Mouse (Mus musculus) cerebellum, postnatal 36 days (tissue): Measurements from ENCODE around the gene Hspb2.

ENCODE experiments used
- DNase-seq, 2 experiments: peaks; one replicate each; pipeline ENCODE4 v3.0.0; 2021 to 2022; ENCODE audit warnings: mixed read lengths in 2 of 2

Gene Hspb2

DNA sequence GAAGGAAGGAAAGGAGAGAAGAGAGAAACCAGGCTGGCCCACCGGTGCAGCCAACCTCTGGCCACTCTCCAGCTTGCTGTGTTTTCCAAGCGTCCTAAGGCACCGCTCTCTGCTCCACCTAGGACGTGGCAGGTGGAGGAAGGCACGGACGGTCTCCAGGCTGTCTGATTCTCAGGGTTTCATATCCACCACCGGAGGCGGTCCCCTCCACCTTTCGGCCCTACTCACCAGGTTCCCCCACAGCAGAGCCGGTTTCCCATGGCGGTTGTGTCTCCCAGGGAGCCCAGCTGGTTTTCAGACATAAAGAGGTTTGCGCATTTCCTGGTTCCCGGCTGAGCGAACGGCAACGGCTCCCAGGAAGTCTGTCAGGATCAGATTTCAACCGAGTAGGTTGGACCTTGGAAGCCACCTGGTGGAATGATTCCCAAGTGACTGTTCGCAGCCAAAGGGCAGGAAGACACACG, 5.9 kb downstream of the Hspb2 start, which contains the start of gene 2310030G06Rik:
Gene 2310030G06Rik (minus strand): TSS at position 323 of the 464 bp plus-strand sequence.
- peak in 1 of 2 experiments; percentile 34 for DNase-seq

DNA sequence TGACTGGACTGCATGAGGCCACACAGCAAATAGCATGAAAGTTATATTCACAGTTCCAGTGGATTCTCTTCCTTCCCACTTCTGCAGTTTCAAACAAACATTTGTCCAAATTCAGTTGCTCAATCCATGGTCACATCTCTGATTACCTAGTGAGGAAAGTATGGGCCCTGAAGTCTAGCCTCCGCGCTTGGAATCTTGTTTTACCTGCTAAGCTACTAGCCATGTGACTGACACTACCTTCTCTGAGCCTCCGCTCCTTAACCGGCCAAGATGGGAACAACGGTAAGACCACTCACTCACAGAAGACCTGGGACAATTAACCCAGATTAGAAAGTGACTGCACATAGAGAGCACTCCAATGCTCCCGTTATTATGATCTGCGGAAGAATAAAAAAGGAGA, 6.3 kb downstream of the Hspb2 start:
- DNase-seq, result no peak

DNA sequence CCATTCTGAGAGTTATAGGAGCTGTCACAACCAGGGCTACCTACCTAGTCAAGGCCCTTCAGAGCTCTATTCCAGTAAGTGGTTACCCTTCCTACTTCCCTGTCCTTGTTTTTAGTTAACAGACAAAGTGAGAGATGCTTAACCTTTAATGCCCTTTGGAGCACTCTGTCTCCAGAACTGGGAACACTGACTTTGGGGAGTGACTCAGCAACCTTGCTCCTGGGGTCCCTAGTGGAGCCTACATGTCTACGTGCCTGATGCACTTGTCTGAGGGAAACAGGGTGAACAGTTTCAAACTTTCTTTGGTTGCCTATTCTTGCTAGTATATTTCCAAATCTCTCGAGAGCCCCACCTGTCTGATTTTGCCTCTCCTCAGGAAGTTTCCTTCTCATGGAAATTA, 9.4 kb downstream of the Hspb2 start:
- DNase-seq, result no peak

DNA sequence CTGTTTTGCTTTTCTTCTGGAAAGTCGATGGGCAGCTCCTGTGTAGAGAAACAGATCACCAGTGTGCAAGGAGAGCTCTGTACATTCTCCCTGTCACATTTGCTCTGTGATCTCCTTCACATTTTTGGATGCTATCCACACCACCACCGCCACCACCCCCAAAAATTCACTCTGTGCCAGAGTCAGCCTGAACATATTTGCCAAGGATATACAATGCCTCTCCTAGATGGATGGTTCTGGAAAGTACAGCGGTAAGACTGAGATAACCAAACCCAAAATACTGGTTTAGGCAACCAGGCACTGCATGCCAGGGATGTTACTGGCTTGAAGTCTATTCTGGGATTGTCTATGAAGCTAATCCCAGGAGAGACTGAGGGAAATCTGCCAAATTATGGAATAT, 9.9 kb downstream of the Hspb2 start:
- DNase-seq, result no peak

DNA sequence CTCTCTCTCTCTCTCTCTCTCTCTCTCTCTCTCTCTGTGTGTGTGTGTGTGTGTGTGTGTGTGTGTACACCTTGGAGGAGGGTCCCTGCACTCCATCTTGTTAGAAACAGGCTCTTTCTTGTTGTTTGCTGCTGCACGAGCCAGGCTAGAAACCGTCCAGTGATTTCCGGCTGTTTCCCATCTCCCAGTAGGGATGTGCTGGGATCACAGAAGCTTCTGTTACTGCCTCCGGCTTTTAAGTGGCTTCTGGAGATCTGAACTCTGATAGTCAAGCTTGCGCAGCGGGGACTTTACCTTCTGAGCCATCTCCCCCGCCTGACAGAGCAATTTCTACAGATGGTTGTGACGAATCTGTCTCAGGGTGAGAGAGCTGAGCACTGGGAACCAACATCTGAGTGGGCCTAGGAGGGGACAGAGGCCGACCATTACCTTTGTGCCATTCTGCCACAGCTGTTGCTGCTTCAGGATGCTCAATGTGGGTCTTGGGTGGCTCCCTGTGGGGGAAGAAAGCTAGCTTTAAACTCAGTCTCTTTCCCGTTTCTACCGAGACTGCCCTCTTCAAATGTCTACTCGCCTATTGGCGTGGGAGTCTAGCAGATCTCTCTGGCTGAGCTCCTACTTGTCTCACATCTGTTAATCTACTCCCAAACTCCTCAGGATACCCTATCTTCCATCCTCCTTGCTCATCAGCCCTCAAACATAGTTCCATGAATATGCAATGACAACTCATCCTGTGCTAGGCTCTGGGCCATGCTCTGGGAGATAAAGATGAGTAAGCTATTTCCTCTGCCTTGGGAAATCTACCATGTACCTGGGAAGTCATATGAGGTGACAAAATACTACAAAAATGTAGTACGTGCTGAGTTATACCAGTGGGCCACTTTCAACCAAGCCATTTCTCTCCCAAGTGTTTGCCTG, 11.0 kb downstream of the Hspb2 start:
- DNase-seq, result no peak

- DNase-seq, result peak; percentile 76 to 79
These were observed 13.0 kb downstream of the Hspb2 start, which contains the start of gene Dixdc1 for GRCm38 (mm10) chr9:50738914-50739870. Gene Dixdc1 (minus strand): TSS chr9:50739517.

DNA sequence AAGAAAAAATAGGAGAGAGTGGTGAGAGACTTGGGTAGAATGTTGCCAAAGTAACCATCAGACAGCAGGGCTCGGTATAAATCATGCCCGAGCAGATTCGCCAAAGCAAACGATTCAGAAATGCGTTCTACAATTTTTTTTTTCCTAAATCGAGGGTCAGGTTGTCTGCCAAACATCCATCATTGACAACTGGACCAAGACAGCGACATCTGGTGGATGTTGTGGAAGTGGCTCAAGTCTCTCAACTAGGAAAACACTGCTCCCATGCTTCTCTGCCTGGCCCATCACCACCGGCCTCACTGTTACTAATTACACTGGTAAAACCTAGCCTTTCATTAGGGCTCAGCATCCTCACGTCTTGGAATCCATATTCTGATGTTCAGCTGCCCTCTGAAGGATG, 17.2 kb downstream of the Hspb2 start:
- peak; percentile 66 to 80 for DNase-seq

GRCm38 (mm10) chr9:50732560-50732959, 19.6 kb downstream of the Hspb2 start:
- no peak for DNase-seq

- no peak for DNase-seq
These were observed 22.6 kb downstream of the Hspb2 start for GRCm38 (mm10) chr9:50729600-50729999.

DNA sequence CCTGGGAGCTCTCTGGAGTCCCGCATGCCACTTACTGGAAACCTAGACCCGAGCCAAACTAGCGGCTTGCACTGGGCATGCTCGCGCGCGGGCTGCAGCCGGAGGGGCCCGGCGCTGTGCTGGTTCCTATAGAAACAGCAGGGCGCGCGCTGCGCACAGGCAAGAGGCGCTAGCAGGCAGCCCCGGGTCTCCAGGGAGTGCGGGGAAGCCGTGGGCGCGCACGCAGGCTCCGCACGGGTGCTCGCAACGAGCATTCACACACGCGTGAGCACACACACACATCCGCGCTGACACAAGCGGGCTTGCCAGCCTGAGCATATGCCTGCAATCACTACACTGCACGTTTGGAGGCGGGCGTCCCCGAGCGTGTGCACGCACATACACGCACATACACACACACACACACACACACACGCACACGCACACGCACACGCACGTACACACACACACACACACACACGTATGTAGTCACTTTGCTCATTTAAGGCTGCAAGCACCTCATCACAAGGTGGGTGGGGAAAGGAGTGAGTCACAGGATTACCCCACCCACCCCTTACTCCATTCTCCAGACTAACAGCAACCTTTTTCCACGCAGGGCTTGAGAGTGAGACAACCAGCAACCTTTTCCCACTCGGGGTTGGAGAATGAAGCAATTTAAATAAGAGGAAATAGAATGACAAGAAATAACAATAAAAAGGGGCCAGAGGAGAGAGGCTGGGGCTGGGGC, 24.1 kb downstream of the Hspb2 start:
- peak; percentile 78 to 80 for DNase-seq

DNA sequence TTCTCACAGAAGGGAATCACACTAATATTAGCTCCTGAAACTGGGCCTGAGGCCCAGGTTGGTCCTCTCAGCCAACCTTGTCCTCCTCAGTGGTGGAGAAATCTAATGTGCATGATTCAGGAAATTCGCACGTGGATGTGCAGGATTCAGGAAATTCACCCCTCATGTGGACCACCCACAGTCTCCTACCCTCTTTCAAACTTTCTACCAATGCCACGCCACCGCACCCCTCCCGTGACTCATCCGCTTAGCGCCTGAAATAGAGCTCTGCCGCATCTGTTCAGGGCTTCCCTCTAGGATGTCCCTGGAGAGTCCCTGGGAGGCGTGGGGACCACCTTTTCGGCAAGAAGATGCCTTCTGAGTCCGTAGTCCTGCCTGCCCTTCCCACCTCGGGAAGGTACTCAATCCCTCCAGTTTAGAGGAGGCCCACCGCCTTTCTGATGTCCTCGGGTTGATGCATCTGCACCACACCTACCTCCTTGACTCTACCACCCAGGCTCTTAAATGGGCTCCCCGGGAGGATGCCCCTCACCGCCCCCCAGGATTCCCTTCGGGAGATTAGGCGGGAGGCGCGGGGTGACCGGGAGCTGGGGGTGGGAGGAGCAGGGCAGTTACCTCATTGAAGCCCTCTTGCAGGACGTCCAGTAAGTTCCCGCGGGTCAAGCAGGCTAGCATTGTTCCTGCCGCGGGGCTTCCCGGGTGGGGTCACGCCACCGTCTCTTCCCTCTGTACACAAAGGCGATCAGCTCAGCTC, 24.8 kb downstream of the Hspb2 start:
- peak; percentile 61 for DNase-seq

DNA sequence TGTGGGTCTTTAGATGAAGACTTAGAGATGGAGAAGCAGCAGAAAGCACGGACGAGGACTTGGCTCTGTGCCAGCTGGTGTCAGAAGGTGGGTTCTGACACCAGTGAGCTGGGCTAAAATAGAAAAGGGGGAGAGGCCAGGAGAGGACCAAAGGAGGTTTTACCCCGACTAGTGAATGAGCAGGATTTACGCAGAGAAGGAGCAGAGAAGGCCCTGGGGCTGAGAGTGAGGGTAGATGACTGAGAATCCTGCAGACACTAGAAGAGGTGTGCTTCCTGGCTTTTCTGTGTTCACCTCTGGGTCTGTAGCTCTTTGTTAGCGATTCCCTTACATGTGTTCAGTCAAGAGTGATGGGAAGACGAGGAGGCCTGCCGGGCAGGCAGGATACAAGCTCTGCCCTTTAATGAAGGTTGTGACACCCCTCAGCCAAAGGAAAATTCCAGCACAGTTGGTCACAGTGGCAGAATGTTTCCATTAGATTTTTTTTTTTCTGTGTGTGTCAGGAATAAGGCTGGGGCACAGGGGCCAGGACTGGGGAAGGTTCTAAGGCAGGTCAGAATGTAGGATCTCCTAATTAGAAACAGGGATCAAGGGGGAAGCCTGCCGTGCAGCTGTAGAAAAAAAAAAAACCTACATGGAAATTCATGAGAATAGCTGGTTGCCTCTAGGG, 26.1 kb downstream of the Hspb2 start:
- DNase-seq, result peak; percentile 45 to 59

DNA sequence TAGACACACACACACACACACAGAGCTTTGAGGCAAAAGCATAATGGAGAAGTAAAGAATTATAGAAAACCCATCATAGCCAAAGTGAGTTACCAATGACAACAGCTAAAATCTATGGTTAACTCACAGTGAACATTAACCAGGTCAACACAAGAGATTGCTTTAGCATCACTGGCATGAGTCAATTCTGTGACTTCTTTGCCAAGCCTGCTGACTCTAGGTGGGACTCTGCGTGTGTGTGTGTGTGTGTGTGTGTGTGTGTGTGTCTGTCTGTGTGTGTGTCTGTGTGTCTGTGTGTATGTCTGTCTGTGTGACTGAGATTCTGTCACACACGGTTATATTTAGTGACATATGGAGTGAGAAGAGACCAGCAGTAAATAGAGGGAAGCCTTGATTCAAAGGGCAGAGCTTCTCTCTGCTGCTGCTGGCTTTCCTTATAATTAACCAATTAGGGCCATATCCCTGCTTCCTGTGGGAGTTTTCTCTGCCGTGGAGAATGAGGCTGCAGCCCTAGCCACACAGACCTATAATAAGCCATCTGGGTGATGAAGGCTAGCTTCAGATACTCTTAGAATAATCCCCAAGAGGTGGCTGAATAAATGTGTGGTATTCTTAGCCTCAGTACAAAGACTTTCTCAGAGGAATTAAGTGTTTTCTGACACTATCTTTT, 27.4 kb downstream of the Hspb2 start:
- DNase-seq, result peak in 1 of 2 experiments; percentile 35

DNA sequence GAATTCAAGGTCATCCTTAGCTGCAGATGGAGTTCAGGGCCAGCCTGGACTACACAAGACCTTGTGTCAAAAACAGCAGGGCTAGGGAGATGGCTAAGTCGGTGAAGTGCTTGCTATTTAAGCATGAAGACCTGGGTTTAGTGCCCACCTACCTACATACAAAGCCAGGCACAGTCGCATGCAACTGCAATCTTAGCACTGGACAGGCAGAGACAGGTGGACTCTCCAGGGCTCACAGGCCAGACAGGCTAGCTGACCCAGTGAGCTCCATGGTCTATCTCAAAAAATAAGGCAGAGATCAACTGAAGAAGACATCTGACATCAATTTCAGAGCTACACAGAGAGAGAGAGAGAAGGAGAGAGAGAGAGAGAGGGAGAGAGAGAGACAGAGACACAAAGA, 28.0 kb downstream of the Hspb2 start:
- DNase-seq, result peak in 1 of 2 experiments; percentile 31

GRCm38 (mm10) chr9:50723406-50723805, 28.7 kb downstream of the Hspb2 start:
- peak; percentile 84 to 93 for DNase-seq

DNA sequence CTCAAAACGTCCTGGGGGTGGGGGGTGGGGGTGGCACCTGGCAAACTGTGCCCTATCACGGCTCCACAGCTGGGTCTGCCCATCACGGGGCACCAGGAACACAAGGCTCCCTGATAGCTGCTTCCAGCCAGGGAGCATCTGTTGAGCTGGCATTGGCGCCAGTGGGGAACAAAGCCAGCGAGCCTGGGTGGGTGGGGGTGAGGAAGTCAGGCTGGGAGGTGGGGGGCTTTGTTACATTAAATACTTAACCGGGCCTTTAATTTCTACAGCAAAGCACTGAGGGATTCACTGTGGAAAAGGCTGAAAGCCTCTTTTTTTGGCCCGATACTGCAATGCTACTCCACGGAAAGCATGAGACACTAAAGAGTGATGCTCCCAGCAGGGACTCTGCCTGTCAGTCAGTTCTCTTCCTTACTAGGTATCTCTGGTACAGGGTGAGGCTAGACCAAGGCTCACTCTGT, 29.7 kb downstream of the Hspb2 start:
- peak; percentile 52 to 53 for DNase-seq

GRCm38 (mm10) chr9:50721061-50721460, 31.1 kb downstream of the Hspb2 start:
- DNase-seq, result no peak

DNA sequence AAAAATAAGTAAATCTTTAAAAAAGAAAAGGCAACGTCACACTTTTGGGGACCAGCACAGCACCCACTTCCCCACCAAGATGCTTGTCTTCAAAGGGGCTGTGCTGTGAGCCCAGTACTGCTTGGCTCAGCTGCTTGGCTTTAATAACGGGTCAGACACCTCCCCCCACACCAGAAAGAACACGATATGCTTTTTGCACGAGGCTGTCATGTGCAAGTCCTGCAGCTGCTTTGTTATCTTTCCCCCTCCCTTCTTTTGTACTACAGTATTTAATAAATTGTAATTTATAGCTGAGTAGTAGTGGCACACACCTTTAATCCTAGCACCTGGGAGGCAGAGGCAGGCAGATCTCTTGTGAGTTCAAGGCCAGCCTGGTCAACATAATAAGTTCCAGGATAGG, 33.3 kb downstream of the Hspb2 start:
- no peak for DNase-seq

DNA sequence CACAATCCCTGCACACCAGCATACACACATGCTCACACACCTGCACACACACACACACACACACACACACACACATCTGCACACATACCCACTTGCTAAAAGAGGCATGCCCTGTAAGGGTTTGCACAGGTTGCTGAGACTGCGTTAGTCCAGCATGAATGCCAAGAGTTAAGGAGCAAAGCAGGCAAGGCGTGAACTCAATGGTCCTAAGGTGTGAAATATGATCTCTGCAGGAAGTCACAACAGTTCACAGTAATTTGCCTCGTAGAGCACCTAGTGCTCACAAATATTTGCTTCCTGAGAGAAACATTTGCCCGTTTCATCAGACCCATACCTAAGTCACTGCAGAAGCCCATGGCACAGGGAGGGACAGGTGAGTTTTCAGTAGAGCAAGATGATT, 38.0 kb downstream of the Hspb2 start:
- no peak for DNase-seq

- no peak for DNase-seq
These were observed 40.8 kb downstream of the Hspb2 start for GRCm38 (mm10) chr9:50711337-50711736.
